Mouse (Mus musculus) embryonic facial prominence, embryonic 10.5 days (tissue): ENCODE data around the gene 1810055G02Rik. TPM values are rescaled to one million over a fixed set of nuclear protein-coding genes. Genes with fewer than 3 reads are reported as not detected.

ENCODE experiments used
- DNase-seq: peaks from one replicate; pipeline ENCODE4 v3.0.0-alpha.2; 2017; ENCODE audit warnings: low spot score
- H3K27ac ChIP-seq: fragments of 300-500 bp; sonication (generic); replicated peaks from 2 replicates; pipeline ENCODE4 v1.5.1; 2016; ENCODE audit warnings: mild to moderate bottlenecking
- H3K27me3 ChIP-seq: fragments of 300-500 bp; sonication (generic); replicated peaks from 2 replicates; pipeline ENCODE4 v1.6.1; 2016; ENCODE audit warnings: low read depth, mild to moderate bottlenecking; ENCODE audit not compliant: poor library complexity, severe bottlenecking
- H3K36me3 ChIP-seq: fragments of 300-500 bp; sonication (generic); replicated peaks from 2 replicates; pipeline ENCODE4 v1.6.1; 2016; ENCODE audit warnings: mild to moderate bottlenecking, moderate library complexity
- H3K4me1 ChIP-seq: fragments of 300-500 bp; sonication (generic); 2 replicates; pipeline ENCODE4 v1.6.1; 2016
- H3K4me3 ChIP-seq: fragments of 300-500 bp; sonication (generic); 2 replicates; pipeline ENCODE4 v1.5.1; 2016; ENCODE audit warnings: mild to moderate bottlenecking, moderate library complexity
- H3K9me3 ChIP-seq: fragments of 300-500 bp; sonication (generic); 2 replicates; pipeline ENCODE4 v1.6.1; 2016; ENCODE audit warnings: mild to moderate bottlenecking
- WGBS: fragments of 180-500 bp; shearing (Covaris S2); methylation state at CpG from one replicate; pipeline ENCODE4 v1.1.7; 2016; 5-methylcytosine and 5-hydroxymethylcytosine counted together
- polyA plus RNA-seq: library from polyadenylated mRNA; unstranded; fragments of >200 nt; fragmentation: Nextera tagmentation; extraction: Ambion mirVana; gene quantifications from 2 replicates; pipeline ENCODE4 v1.2.1, GENCODE M21; 2016

Gene 1810055G02Rik
- polyA plus RNA-seq, 1 experiment from 2014 or later, result 46.5 TPM

- no peaks in the 10 kb centered on the region for H3K27me3 ChIP-seq
- peak overlapping the region; percentile 96 for H3K27ac ChIP-seq
- H3K9me3 ChIP-seq, result no peaks in the 10 kb centered on the region
- H3K4me1 ChIP-seq, result peaks cover 69% of the 10 kb centered on the region
- H3K36me3 ChIP-seq, result no peaks in the 10 kb centered on the region; the same call in 1 of the 2 replicates
- peak; percentile 65 for DNase-seq
- peak overlapping the region; percentile 95 for H3K4me3 ChIP-seq
- WGBS, result 6% methylated on average over 1 of the region's 1 CpGs
Observed at GRCm38 (mm10) chr19:3684414-3684813, 23.7 kb upstream of the 1810055G02Rik start.

GRCm38 (mm10) chr19:3684957-3685580 is 23.0 kb upstream of the 1810055G02Rik start:
- Histone ChIP-seq H3K4me3 (peak overlapping the region; percentile 95), H3K4me1 (peaks cover 66% of the 10 kb centered on the region), H3K27ac (peak overlapping the region; percentile 96)

DNA sequence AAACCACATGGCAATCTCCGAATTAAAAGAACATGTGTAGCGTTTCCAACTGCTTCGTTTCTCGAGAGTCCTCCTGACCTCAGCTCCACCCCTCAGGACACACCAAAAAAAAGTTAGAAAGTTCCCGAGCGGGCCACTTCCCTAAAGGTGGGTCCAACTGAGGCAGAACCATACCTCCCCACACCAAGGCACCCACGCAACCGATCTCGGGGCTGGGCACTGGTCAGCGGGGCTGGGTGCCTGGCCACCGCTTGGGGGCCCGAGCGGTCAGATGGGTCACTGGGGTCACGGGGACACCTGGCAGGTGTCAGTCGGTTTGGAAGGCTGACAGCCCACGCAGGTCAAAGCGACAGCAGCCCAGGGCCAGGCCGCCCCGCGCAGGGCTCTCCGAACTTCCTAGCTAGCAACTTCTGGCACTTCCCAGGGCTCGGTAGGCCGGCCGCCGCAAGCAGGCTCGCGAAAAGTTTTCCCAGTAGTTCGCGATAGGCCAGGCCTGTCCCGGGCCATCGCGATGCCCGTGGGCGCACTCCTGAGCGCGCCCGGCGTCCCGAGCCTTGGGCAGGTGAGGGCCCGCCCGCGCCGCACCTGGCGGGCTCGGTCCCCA is 22.4 kb upstream of the 1810055G02Rik start:
- peak overlapping the region; percentile 96 for H3K27ac ChIP-seq
- H3K4me1 ChIP-seq, result peaks cover 65% of the 10 kb centered on the region
- H3K27me3 ChIP-seq, result no peaks in the 10 kb centered on the region
- no peaks in the 10 kb centered on the region for H3K9me3 ChIP-seq
- peak; percentile 62 for DNase-seq
- peak overlapping the region; percentile 95 for H3K4me3 ChIP-seq
- WGBS, result under 1% methylated on average over 45 of the region's 45 CpGs
- H3K36me3 ChIP-seq, result no peaks in the 10 kb centered on the region; the same call in 1 of the 2 replicates

More at GRCm38 (mm10) chr19:3684957-3685580, 23.0 kb upstream of the 1810055G02Rik start:
- no peaks in the 10 kb centered on the region for H3K9me3 ChIP-seq
- H3K36me3 ChIP-seq, result no peaks in the 10 kb centered on the region; the same call in 1 of the 2 replicates
- peak; percentile 59 for DNase-seq
- 6% methylated on average over 11 of the region's 11 CpGs for WGBS
- H3K27me3 ChIP-seq, result no peaks in the 10 kb centered on the region

GRCm38 (mm10) chr19:3686215-3686894 is 21.7 kb upstream of the 1810055G02Rik start, which contains the start of gene Lrp5:
Gene Lrp5, minus strand, starts transcription at chr19:3686564.
- under 1% methylated on average over 83 of the region's 83 CpGs for WGBS
- Histone ChIP-seq H3K4me1 (peaks cover 58% of the 10 kb centered on the region), H3K27ac (peak within 1 kb of the TSS; percentile 96), H3K27me3 (no peaks in the 10 kb centered on the region), H3K4me3 (peak within 1 kb of the TSS; percentile 95), H3K36me3 (no peaks in the 10 kb centered on the region; the same call in 1 of the 2 replicates), H3K9me3 (no peaks in the 10 kb centered on the region)
- peak; percentile 74 for DNase-seq

DNA sequence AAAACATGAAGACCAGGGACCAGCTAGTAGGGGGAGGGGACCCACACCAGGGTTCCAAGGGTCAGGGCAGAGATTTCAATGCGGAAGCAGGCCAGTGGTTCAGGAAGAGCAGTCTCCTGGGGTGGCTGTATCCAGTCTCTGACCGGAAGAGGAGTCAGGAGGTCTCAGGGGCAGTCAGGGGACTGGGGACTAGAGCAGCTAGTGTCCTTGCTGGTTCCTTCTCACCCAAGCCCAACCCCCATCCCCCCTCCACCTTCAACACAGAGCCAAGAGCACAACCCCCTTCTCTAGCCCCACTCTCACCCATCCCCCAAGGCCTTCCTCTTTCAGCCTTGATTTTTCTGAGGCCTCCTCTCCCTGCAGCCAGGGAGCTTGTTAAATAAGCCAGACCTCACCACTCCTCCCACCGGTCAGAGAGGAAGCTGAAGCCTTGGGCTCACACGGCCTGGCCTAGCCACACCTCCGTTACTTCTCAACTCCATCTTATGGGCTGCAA is 20.4 kb upstream of the 1810055G02Rik start:
- Histone ChIP-seq H3K36me3 (no peaks in the 10 kb centered on the region; the same call in 1 of the 2 replicates), H3K4me3 (no peak overlapping the region; the same call in 1 of the 2 replicates), H3K27me3 (no peaks in the 10 kb centered on the region), H3K27ac (peak overlapping the region; percentile 45; the same call in 1 of the 2 replicates), H3K4me1 (peaks cover 50% of the 10 kb centered on the region), H3K9me3 (no peaks in the 10 kb centered on the region)
- WGBS, result 11% methylated on average over 5 of the region's 5 CpGs
- DNase-seq, result peak; percentile 69

- no peak overlapping the region for H3K4me3 ChIP-seq
- H3K27me3 ChIP-seq, result no peaks in the 10 kb centered on the region
- H3K4me1 ChIP-seq, result peaks cover 21% of the 10 kb centered on the region
- DNase-seq, result no peak
- H3K36me3 ChIP-seq, result no peaks in the 10 kb centered on the region
- H3K9me3 ChIP-seq, result no peaks in the 10 kb centered on the region
- no peak overlapping the region for H3K27ac ChIP-seq
- WGBS, result 93% methylated on average over 5 of the region's 5 CpGs
Observed at GRCm38 (mm10) chr19:3691337-3691736, 16.8 kb upstream of the 1810055G02Rik start.

GRCm38 (mm10) chr19:3692414-3693145 is 15.5 kb upstream of the 1810055G02Rik start:
- Histone ChIP-seq H3K9me3 (no peaks in the 10 kb centered on the region), H3K36me3 (no peaks in the 10 kb centered on the region), H3K27ac (no peak overlapping the region), H3K4me3 (no peak overlapping the region), H3K27me3 (no peaks in the 10 kb centered on the region), H3K4me1 (peaks cover 9% of the 10 kb centered on the region)
- 62% methylated on average over 6 of the region's 6 CpGs for WGBS
- no peak for DNase-seq

DNA sequence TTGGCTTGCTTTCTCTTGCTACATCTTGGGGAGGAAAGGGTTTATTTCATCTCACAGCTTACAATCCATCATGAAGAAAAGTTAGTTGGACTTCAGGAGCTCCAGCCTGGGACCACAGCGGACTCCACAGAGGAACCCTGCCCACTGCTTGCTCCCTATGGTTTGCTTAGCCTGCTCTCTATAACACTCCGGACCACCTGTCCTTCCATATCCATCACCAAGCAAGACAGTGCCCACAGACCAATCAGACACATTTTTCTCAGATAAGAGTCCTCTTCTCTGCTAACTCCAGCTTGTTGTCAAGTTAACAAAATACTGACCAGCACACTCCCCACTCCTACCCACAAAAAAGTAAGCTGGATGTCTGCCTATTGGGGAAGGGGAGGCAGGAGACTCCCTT is 13.6 kb upstream of the 1810055G02Rik start:
- Histone ChIP-seq H3K4me1 (no peaks in the 10 kb centered on the region), H3K27ac (no peak overlapping the region), H3K27me3 (no peaks in the 10 kb centered on the region), H3K9me3 (no peaks in the 10 kb centered on the region), H3K4me3 (no peak overlapping the region), H3K36me3 (no peaks in the 10 kb centered on the region)
- 85% methylated on average over 2 of the region's 2 CpGs for WGBS
- DNase-seq, result no peak

DNA sequence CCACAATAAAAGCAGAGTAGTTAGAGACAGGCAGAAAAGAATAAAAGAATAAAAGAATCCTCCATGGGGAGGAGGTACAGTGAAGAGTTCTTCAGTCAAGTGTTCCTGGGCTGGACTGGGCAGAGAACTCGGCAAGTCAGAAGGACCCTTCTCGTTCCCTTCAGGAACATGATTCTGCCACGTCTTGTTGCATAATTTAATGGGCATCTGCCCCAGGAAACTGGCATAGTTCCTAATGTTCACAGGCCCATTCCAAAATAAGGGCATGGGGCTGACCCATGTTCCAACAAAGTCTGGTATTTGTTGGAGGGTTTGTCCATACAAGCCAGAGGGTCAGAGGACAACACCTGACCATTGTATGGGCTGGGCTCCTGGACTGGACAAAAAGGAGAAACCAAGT is 13.1 kb upstream of the 1810055G02Rik start:
- 87% methylated on average over 3 of the region's 3 CpGs for WGBS

DNA sequence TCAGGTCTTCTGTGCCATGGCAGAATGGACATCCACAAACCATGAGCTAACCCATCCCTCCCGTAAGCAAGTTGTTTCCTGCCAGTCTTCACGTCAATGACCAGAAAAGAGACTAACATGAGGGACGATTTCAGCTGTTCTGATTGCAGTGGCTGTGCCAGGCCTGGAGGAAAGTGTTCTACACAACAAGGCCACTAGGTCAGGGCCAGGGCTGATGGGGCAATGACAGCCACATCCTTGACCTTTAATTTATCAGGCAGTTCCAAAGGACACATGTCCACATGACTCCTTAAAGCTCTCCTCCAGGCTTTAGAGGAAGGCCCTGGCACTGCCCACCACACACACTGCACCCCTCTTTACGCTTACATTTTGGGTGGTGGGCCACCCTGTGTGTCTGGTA is 12.6 kb upstream of the 1810055G02Rik start:
- DNase-seq, result no peak
- no peaks in the 10 kb centered on the region for H3K4me1 ChIP-seq
- H3K9me3 ChIP-seq, result no peaks in the 10 kb centered on the region
- no peaks in the 10 kb centered on the region for H3K36me3 ChIP-seq
- 78% methylated on average over 4 of the region's 4 CpGs for WGBS
- H3K27ac ChIP-seq, result no peak overlapping the region
- H3K27me3 ChIP-seq, result no peaks in the 10 kb centered on the region
- no peak overlapping the region for H3K4me3 ChIP-seq

More for the DNA sequence above, 13.1 kb upstream of the 1810055G02Rik start:
- H3K4me1 ChIP-seq, result no peaks in the 10 kb centered on the region
- no peak overlapping the region for H3K4me3 ChIP-seq
- H3K36me3 ChIP-seq, result no peaks in the 10 kb centered on the region
- H3K27me3 ChIP-seq, result no peaks in the 10 kb centered on the region
- H3K9me3 ChIP-seq, result no peaks in the 10 kb centered on the region
- DNase-seq, result no peak
- no peak overlapping the region for H3K27ac ChIP-seq

- 90% methylated on average over 8 of the region's 8 CpGs for WGBS
- Histone ChIP-seq H3K27ac (no peak overlapping the region), H3K27me3 (0 out of 2 replicates have a peak, but pooled peaks cover 3% of the 10 kb centered on the region), H3K4me3 (no peak overlapping the region), H3K4me1 (no peaks in the 10 kb centered on the region), H3K9me3 (no peaks in the 10 kb centered on the region), H3K36me3 (no peaks in the 10 kb centered on the region)
- DNase-seq, result no peak
Observed at GRCm38 (mm10) chr19:3695976-3696375, 12.1 kb upstream of the 1810055G02Rik start.

DNA sequence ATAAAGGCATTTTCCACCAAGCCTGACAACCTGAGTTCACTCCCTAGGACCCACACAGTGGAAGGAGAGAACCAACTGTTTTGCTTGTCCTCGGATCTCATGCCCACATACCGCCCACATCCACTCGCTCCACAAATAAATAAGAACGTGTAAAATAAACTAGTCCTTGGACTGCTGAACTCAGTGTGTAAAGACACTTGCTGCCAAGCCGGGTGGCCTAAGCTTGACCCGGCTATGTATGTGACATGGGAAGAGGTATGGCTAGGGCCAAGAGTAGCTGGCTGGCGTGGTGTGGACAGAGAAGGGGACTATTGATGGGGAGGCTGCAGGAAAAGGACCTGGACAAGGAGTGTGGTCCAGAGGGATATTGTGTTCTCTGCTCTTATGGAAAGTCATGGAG is 10.1 kb upstream of the 1810055G02Rik start:
- no peak for DNase-seq
- WGBS, result 84% methylated on average over 7 of the region's 7 CpGs
- Histone ChIP-seq H3K27ac (no peak overlapping the region), H3K4me1 (no peaks in the 10 kb centered on the region), H3K9me3 (no peaks in the 10 kb centered on the region), H3K4me3 (no peak overlapping the region), H3K27me3 (0 out of 2 replicates have a peak, but pooled peaks cover 3% of the 10 kb centered on the region), H3K36me3 (no peaks in the 10 kb centered on the region)
